Mouse (Mus musculus) bone marrow macrophage, adult 2 months (primary cell): ENCODE measurements around the gene Mbd5. TPM values are rescaled to one million over a fixed set of nuclear protein-coding genes. Genes with fewer than 3 reads are reported as not detected.
A peak's percentile ranks its signal among the peaks of the same experiment; 100 is the strongest.

Source experiments
- H3K27ac ChIP-seq: 2 replicates; pipeline ENCODE4 v1.5.1; 2012; ENCODE audit warnings: low read depth, low read length; ENCODE audit not compliant: insufficient read depth
- H3K4me1 ChIP-seq: 2 replicates; pipeline ENCODE4 v1.6.1; 2012; ENCODE audit warnings: low read length; ENCODE audit not compliant: control insufficient read depth, insufficient read depth
- H3K4me3 ChIP-seq: 2 replicates; pipeline ENCODE4 v1.5.1; 2012; ENCODE audit warnings: mild to moderate bottlenecking, low read length, moderate library complexity; ENCODE audit not compliant: insufficient read depth
- CTCF ChIP-seq: IDR thresholded peaks from 2 replicates; pipeline ENCODE4 v1.5.1; 2012; ENCODE audit warnings: low read depth, mild to moderate bottlenecking, low read length, moderate library complexity
- POLR2A ChIP-seq: IDR thresholded peaks from 2 replicates; pipeline ENCODE4 v1.6.1; 2012; ENCODE audit warnings: mild to moderate bottlenecking, low read depth, low read length, borderline replicate concordance
- polyA plus RNA-seq: library from polyadenylated mRNA; stranded (reverse); fragments of >200 nt; gene quantifications from 2 replicates; pipeline ENCODE4 v1.2.4, GENCODE M21; 2012; ENCODE audit not compliant: missing spikeins, insufficient read depth, insufficient read length

The Mbd5 gene
- polyA plus RNA-seq, 1 experiment: 20.6 TPM

DNA sequence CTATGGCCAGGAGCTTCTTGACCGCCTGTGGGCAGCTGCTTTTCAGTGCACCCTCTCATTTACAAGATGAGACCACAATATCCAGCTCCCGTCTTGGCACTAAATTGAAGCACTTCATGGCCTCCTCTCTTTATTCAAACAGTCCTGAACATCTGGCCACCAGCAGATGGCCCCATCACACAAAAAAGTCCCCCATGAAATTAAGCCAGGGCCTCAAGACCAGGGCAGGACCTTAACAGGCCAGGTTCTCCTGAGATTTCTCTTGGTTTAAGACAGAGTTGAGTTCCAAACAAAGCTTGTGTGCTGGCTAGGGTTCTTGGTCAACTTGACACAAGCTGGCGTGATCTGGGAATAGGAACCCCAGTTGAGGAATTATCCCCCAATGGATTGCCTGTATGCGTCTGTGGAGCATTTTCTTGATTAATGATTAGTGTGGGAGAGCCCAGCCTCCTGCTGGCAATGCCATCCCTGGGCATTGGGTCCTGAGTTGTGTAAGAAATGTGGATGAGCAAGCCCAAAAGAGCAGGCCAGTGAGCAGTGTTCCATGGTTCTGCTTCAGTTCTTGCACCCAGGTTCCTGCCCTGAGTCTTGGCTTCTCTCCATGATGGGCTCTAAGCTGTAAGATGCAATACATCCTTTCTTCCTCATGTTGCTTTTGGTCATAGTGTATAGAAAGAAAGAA lies 409.7 kb downstream of the Mbd5 start:
- Histone ChIP-seq H3K27ac (no peak overlapping the region), H3K4me3 (no peak overlapping the region), H3K4me1 (no peaks in the 10 kb centered on the region)
- TF ChIP-seq CTCF (peak; percentile 58), POLR2A (no peak)

DNA sequence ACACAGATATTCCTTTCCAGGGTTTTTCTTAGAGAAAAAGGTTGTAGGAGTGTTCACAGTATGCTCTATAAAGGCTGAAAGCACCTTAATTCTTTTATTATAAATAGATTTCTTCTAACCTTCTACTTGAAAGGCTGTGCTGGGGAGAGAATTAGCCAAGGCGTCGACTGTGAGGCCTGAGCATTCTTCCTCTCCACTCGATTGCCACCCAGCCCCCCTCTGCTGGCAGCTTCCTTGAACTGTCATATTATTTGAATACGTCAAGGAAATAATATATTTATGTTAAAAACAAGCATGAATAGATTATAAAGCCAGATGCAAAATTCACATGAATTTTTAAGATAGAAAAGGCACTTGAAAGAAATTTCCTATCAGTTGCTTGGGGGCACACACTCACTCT lies 410.4 kb downstream of the Mbd5 start:
- H3K27ac ChIP-seq: no peak overlapping the region
- H3K4me3 ChIP-seq: no peak overlapping the region
- no peaks in the 10 kb centered on the region for H3K4me1 ChIP-seq
- TF ChIP-seq POLR2A: no peak
- TF ChIP-seq CTCF: no peak

DNA sequence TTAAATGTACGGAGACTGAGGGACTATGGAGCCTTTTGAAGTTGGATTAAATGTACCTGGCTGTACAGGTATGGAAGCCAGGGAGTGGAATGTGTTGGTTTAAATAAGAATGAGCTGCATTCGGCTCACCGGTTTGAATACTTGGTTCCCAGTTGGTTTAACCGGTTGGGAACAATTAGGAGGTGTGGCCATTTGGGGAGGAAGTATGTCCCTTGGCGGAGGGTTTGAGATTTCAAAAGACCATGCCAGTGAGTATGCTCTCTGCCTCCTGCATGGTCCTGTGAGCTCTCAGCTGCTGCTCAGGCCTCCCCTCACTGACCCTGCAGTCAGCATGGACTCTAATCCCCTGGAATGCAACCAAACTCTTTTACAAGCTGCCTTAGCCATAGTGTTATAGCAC lies 415.2 kb downstream of the Mbd5 start:
- Histone ChIP-seq H3K4me3 (no peak overlapping the region), H3K4me1 (no peaks in the 10 kb centered on the region), H3K27ac (no peak overlapping the region)
- TF ChIP-seq POLR2A: no peak
- TF ChIP-seq CTCF: no peak

DNA sequence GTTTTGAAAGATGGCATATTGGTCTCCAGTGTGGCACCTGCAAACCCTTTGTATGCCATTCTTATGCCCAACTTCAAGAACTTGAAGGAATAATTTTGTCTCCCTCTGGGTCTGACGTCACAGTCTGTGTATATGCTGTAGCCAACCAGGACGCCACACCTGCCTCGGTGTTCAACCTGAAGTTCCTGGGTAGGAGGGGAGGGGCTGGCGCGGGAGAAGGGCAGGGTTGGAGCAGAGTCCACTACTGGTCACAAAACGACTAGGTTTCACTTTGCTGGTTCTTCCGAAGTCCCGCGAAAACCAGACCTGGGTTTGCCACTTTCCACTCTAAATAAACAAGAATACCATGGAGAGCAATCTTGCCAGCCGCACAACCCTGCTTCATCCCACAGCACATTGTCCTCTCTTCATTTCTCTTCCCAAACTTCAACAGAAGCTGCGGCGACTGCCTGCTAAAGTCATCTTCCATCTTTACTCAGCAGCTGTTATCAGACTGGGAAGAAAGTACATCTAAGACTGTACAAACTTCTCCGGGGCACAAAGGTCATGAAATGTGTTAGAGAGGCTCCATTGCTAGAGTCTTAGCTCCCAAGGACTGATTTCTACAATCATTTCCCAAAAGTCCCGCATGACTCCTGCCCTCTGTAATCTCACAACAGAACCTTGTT lies 417.7 kb downstream of the Mbd5 start:
- TF ChIP-seq POLR2A: no peak
- no peak for TF ChIP-seq CTCF
- H3K4me3 ChIP-seq: no peak overlapping the region
- no peak overlapping the region for H3K27ac ChIP-seq
- no peaks in the 10 kb centered on the region; the same call in 1 of the 2 replicates for H3K4me1 ChIP-seq

DNA sequence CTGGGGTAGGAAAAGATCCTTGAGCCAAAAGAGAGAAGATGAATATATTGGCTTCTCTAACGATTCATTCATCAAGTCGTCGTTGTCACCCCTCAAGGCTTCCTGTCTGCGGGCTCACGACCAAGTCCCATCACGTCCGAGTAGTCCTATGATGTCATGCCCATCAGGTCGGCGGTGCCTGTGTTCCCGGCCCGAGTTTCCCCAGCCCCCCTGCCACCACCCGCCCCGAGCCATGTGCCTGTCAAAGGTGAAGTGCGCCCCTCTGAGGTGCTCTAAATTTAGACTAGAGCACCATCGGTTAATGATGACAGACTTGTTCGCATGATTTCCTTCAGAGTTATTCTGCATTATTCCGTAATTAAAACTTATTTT lies 418.2 kb downstream of the Mbd5 start:
- peaks cover 3% of the 10 kb centered on the region; the same call in 1 of the 2 replicates for H3K4me1 ChIP-seq
- TF ChIP-seq POLR2A (no peak), CTCF (no peak)
- no peak overlapping the region for H3K27ac ChIP-seq
- H3K4me3 ChIP-seq: no peak overlapping the region

DNA sequence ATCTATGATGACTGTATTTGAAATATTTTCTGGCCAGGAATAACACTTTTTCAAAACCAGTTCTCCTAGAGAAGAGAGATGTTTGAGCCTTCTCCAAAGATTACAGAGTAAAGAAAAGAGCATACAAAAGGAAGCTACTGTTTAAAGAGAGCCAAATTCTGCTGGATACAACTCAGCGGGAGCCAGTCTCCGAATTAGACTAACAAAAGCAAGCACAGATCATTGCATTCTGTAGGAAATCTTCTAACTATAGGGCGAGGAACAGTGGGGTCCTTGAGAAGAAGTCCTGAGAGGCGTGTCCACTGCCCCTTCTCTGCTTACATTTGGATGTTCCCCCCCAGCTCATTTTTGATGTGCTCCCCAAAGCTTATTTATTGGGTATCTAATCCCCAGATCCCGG lies 422.3 kb downstream of the Mbd5 start:
- TF ChIP-seq POLR2A (no peak), CTCF (no peak)
- Histone ChIP-seq H3K4me1 (peaks cover 3% of the 10 kb centered on the region; the same call in 1 of the 2 replicates), H3K27ac (no peak overlapping the region), H3K4me3 (no peak overlapping the region)

DNA sequence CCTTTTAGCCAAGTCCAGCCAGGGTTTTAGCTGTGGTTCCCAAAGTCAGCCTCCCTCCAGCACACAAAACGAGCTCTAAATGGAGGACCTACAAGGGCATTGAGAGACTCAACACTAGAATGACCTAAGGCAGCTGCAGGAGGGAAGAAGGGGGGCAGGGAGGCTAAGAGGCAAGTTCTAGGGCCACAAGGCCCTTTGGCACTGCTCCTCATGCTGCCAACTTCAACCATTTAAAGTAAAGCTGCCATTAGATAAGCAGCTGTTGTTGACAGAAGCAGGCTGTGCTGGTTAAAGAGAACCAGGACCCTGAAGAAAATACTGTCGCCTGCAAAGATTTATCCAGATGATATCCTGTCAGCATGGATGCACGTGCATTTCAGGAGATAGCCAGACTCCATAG lies 423.3 kb downstream of the Mbd5 start:
- Histone ChIP-seq H3K27ac (no peak overlapping the region), H3K4me3 (no peak overlapping the region), H3K4me1 (peaks cover 3% of the 10 kb centered on the region; the same call in 1 of the 2 replicates)
- TF ChIP-seq CTCF: no peak
- TF ChIP-seq POLR2A: no peak

Other genes starting within 250 kb of the Mbd5 start
- 6.0 and 7.6 TPM in 2 replicates for gene Acvr2a, start 135.4 kb upstream of the Mbd5 start, polyA plus RNA-seq
- 38.0 and 45.1 TPM in 2 replicates for gene Orc4, start 769 bp downstream of the Mbd5 start, polyA plus RNA-seq